Mouse (Mus musculus): ENCODE measurements around the gene Echdc3. TPM values are rescaled to one million over a fixed set of nuclear protein-coding genes. Genes with fewer than 3 reads are reported as not detected.
A peak's percentile ranks its signal among the peaks of the same experiment; 100 is the strongest.

The Echdc3 gene
- polyA plus RNA-seq, 1 experiment, result 1.6 TPM

GRCm38 (mm10) chr2:6196363-6196973 is 16.4 kb downstream of the Echdc3 start:
- Histone ChIP-seq H3K4me1 (ENCODE audit: control insufficient read depth, insufficient read depth, low read length) (no peaks in the 10 kb centered on the region), H3K27ac (ENCODE audit: insufficient read depth, low read length) (no peak overlapping the region)
- TF ChIP-seq CTCF (IDR thresholded peaks at IDR 0.05; ENCODE audit: extremely low read depth, insufficient read depth, low read length) (no peak), POLR2A (IDR thresholded peaks at IDR 0.05; ENCODE audit: extremely low read depth, insufficient read depth, low read length) (no peak)

DNA sequence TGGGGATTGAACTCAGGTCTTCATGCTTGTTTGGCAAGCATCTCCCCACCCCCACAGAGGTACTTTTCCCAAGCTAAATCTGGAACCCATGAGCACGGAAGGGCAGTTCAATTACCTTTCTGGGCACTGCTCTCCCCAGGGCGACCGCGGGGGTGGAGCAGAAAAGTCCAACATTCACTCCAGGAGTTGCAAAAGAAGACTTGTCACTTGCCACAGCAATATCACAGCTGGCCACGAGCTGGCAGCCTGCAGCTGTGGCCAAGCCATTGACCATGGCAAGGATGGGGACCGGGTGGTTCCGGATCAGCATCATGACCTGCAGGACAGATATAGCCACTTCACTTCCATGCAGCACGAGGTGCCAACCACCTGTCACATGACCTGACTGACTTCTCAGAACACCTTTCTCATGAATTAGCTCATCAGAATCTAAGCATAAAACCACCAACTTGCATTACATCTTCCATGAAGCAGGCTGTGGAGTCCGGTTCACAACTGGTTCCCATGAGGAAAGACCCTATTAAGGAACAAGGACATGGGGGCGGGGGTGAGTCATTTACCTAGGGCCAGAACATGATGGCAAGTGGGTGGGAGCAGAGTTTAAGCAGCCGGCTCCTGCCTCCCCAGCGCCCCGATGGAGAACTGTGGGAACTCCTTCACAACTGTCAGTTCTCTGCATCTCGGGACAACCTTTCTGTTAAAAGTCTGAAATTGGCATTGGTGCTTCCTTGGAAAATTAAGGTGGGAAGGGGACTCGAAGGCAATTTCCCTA is 17.2 kb downstream of the Echdc3 start:
- Histone ChIP-seq H3K27ac (ENCODE audit: insufficient read depth, low read length) (no peak overlapping the region), H3K4me3 (ENCODE audit: insufficient read depth, low read length) (no peak overlapping the region), H3K4me1 (ENCODE audit: control insufficient read depth, insufficient read depth, low read length) (no peaks in the 10 kb centered on the region)
- TF ChIP-seq CTCF (IDR thresholded peaks at IDR 0.05; ENCODE audit: extremely low read depth, insufficient read depth, low read length), result no peak
- no peak for TF ChIP-seq POLR2A (IDR thresholded peaks at IDR 0.05; ENCODE audit: extremely low read depth, insufficient read depth, low read length)

More at GRCm38 (mm10) chr2:6196363-6196973, 16.4 kb downstream of the Echdc3 start:
- no peak overlapping the region for H3K4me3 ChIP-seq (ENCODE audit: insufficient read depth, low read length)

- Histone ChIP-seq H3K4me1 (ENCODE audit: control insufficient read depth, insufficient read depth, low read length) (no peaks in the 10 kb centered on the region), H3K27ac (ENCODE audit: insufficient read depth, low read length) (no peak overlapping the region), H3K4me3 (ENCODE audit: insufficient read depth, low read length) (no peak overlapping the region)
- TF ChIP-seq CTCF (IDR thresholded peaks at IDR 0.05; ENCODE audit: extremely low read depth, insufficient read depth, low read length), result no peak
- TF ChIP-seq POLR2A (IDR thresholded peaks at IDR 0.05; ENCODE audit: extremely low read depth, insufficient read depth, low read length), result no peak
Measured at GRCm38 (mm10) chr2:6194497-6194896, 18.3 kb downstream of the Echdc3 start.

GRCm38 (mm10) chr2:6193591-6193973 is 19.3 kb downstream of the Echdc3 start:
- no peaks in the 10 kb centered on the region for H3K4me1 ChIP-seq (ENCODE audit: control insufficient read depth, insufficient read depth, low read length)
- H3K4me3 ChIP-seq (ENCODE audit: insufficient read depth, low read length), result no peak overlapping the region
- no peak for TF ChIP-seq POLR2A (IDR thresholded peaks at IDR 0.05; ENCODE audit: extremely low read depth, insufficient read depth, low read length)
- TF ChIP-seq CTCF (IDR thresholded peaks at IDR 0.05; ENCODE audit: extremely low read depth, insufficient read depth, low read length), result no peak
- H3K27ac ChIP-seq (ENCODE audit: insufficient read depth, low read length), result no peak overlapping the region

- Histone ChIP-seq H3K4me1 (ENCODE audit: control insufficient read depth, insufficient read depth, low read length) (no peaks in the 10 kb centered on the region), H3K27ac (ENCODE audit: insufficient read depth, low read length) (no peak overlapping the region), H3K4me3 (ENCODE audit: insufficient read depth, low read length) (no peak overlapping the region)
- TF ChIP-seq CTCF (IDR thresholded peaks at IDR 0.05; ENCODE audit: extremely low read depth, insufficient read depth, low read length) (peak; percentile 81), POLR2A (IDR thresholded peaks at IDR 0.05; ENCODE audit: extremely low read depth, insufficient read depth, low read length) (no peak)
Measured at GRCm38 (mm10) chr2:6192820-6193590, 19.8 kb downstream of the Echdc3 start.

DNA sequence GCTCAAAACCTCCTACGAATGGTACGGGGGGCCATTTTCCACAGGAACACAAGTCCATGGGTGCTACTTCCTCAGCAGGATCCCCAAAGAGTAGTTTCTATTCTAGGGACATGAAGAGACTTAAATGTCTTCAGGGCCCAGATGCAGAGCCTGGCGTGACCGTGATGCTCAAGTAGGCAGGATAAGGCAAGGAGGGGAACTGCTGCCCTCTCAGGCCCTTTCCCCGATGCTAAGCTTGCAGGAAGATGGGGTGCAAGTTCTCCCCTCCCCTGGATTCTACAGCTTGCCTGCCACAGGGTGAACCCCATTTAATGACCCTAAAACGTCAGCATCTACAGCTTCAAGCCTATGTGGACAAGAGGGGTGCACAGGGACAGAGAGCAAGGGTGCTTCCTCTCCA is 22.8 kb downstream of the Echdc3 start:
- Histone ChIP-seq H3K4me1 (ENCODE audit: control insufficient read depth, insufficient read depth, low read length) (no peaks in the 10 kb centered on the region), H3K4me3 (ENCODE audit: insufficient read depth, low read length) (no peak overlapping the region), H3K27ac (ENCODE audit: insufficient read depth, low read length) (no peak overlapping the region)
- TF ChIP-seq CTCF (IDR thresholded peaks at IDR 0.05; ENCODE audit: extremely low read depth, insufficient read depth, low read length) (no peak), POLR2A (IDR thresholded peaks at IDR 0.05; ENCODE audit: extremely low read depth, insufficient read depth, low read length) (no peak)

DNA sequence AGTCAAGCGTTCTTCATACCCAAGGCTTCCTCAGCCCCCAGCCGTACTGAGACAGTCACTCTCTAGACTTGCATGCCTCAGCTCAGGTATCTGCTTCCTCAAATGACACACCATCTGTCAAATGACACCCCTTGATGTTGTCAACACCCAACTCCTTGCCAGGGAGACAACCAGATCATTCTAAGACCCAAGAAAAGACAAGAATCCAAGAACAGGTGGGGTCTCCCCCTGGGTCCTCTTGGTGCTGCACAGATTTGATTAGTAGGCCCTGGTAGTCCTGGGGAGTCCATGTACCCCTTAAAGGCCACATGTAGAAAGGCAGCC is 23.2 kb downstream of the Echdc3 start:
- Histone ChIP-seq H3K27ac (ENCODE audit: insufficient read depth, low read length) (no peak overlapping the region), H3K4me1 (ENCODE audit: control insufficient read depth, insufficient read depth, low read length) (no peaks in the 10 kb centered on the region), H3K4me3 (ENCODE audit: insufficient read depth, low read length) (no peak overlapping the region)
- TF ChIP-seq CTCF (IDR thresholded peaks at IDR 0.05; ENCODE audit: extremely low read depth, insufficient read depth, low read length), result no peak
- TF ChIP-seq POLR2A (IDR thresholded peaks at IDR 0.05; ENCODE audit: extremely low read depth, insufficient read depth, low read length), result no peak

GRCm38 (mm10) chr2:6188891-6189674 is 23.8 kb downstream of the Echdc3 start:
- no peak for TF ChIP-seq POLR2A (IDR thresholded peaks at IDR 0.05; ENCODE audit: extremely low read depth, insufficient read depth, low read length)
- no peak for TF ChIP-seq CTCF (IDR thresholded peaks at IDR 0.05; ENCODE audit: extremely low read depth, insufficient read depth, low read length)
- H3K27ac ChIP-seq (ENCODE audit: insufficient read depth, low read length), result no peak overlapping the region
- H3K4me1 ChIP-seq (ENCODE audit: control insufficient read depth, insufficient read depth, low read length), result no peaks in the 10 kb centered on the region
- no peak overlapping the region for H3K4me3 ChIP-seq (ENCODE audit: insufficient read depth, low read length)

- H3K4me1 ChIP-seq (ENCODE audit: control insufficient read depth, insufficient read depth, low read length), result no peaks in the 10 kb centered on the region
- no peak for TF ChIP-seq CTCF (IDR thresholded peaks at IDR 0.05; ENCODE audit: extremely low read depth, insufficient read depth, low read length)
- no peak for TF ChIP-seq POLR2A (IDR thresholded peaks at IDR 0.05; ENCODE audit: extremely low read depth, insufficient read depth, low read length)
- H3K4me3 ChIP-seq (ENCODE audit: insufficient read depth, low read length), result no peak overlapping the region
- H3K27ac ChIP-seq (ENCODE audit: insufficient read depth, low read length), result no peak overlapping the region
Measured at GRCm38 (mm10) chr2:6187418-6187817, 25.4 kb downstream of the Echdc3 start.

Data from cortical plate, adult 2 months (tissue).